Mouse (Mus musculus) kidney, adult 8-10 months (tissue): ENCODE measurements at regions not wholly inside any gene's neighbourhood (a gene's known extent, or its start where the extent isn't known, plus 50 kb on each side); places are given as distances from the start of the nearest gene placed in this dataset.

Experiments
- DNase-seq, 2 experiments: peaks; one replicate each; pipeline ENCODE4 v3.0.0; 2022

GRCm38 (mm10) chr8:39218716-39219115 lies 1456.2 kb upstream of the Adam24 start:
- DNase-seq, result no peak

GRCm38 (mm10) chr8:39227239-39227638 lies 1447.6 kb upstream of the Adam24 start:
- DNase-seq, result no peak

- DNase-seq, result no peak
Measured at GRCm38 (mm10) chr8:39268970-39269497, 1405.8 kb upstream of the Adam24 start.

GRCm38 (mm10) chr8:39297548-39298306 lies 1377.2 kb upstream of the Adam24 start:
- DNase-seq, result no peak

- no peak for DNase-seq
Measured at GRCm38 (mm10) chr8:39303742-39304336, 1371.0 kb upstream of the Adam24 start.

GRCm38 (mm10) chr8:39313854-39314253 lies 1361.0 kb upstream of the Adam24 start:
- no peak for DNase-seq

GRCm38 (mm10) chr8:39315521-39316233 lies 1359.2 kb upstream of the Adam24 start:
- DNase-seq, result no peak

GRCm38 (mm10) chr8:39316234-39316568 lies 1358.7 kb upstream of the Adam24 start:
- no peak for DNase-seq

- DNase-seq, result no peak
Measured at GRCm38 (mm10) chr8:39329378-39329777, 1345.5 kb upstream of the Adam24 start.

GRCm38 (mm10) chr8:39344731-39345130 lies 1330.1 kb upstream of the Adam24 start:
- DNase-seq, result no peak

- DNase-seq, result no peak
Measured at GRCm38 (mm10) chr8:39346471-39346870, 1328.4 kb upstream of the Adam24 start.

GRCm38 (mm10) chr8:39348956-39349355 lies 1325.9 kb upstream of the Adam24 start:
- no peak for DNase-seq

- DNase-seq, result no peak
Measured at GRCm38 (mm10) chr8:39355412-39355811, 1319.5 kb upstream of the Adam24 start.

GRCm38 (mm10) chr8:39357111-39357510 lies 1317.8 kb upstream of the Adam24 start:
- no peak for DNase-seq

GRCm38 (mm10) chr8:39357865-39358264 lies 1317.0 kb upstream of the Adam24 start:
- no peak for DNase-seq

- peak; percentile 24 to 47 for DNase-seq
Measured at GRCm38 (mm10) chr8:39366346-39366745, 1308.5 kb upstream of the Adam24 start.
